Mouse (Mus musculus) midbrain, embryonic 12.5 days (tissue): ENCODE results near the gene Kank1. TPM values are rescaled to one million over a fixed set of nuclear protein-coding genes. Genes with fewer than 3 reads are reported as not detected.

ENCODE experiments used
- ATAC-seq: fragments of 200-750 bp; cut with Nextera tagmentation; 2 replicates; pipeline ENCODE4 v1.8.0; 2017; ENCODE audit warnings: low read depth, moderate TSS enrichment, moderate library complexity; ENCODE audit not compliant: low FRiP score
- H3K27ac ChIP-seq: fragments of 300-500 bp; sonication (generic); replicated peaks from 2 replicates; pipeline ENCODE4 v1.5.1; 2016; ENCODE audit warnings: mild to moderate bottlenecking
- H3K27me3 ChIP-seq: fragments of 300-500 bp; sonication (generic); 2 replicates; pipeline ENCODE4 v1.6.1; 2016; ENCODE audit warnings: mild to moderate bottlenecking
- H3K36me3 ChIP-seq: fragments of 300-500 bp; sonication (generic); 2 replicates; pipeline ENCODE4 v1.6.1; 2016
- H3K4me1 ChIP-seq: fragments of 300-500 bp; sonication (generic); 2 replicates; pipeline ENCODE4 v1.6.1; 2016
- H3K4me2 ChIP-seq: fragments of 300-500 bp; sonication (generic); replicated peaks from 2 replicates; pipeline ENCODE4 v1.6.1; 2016; ENCODE audit warnings: mild to moderate bottlenecking, moderate library complexity
- H3K4me3 ChIP-seq: fragments of 300-500 bp; sonication (generic); 2 replicates; pipeline ENCODE4 v1.5.1; 2016; ENCODE audit warnings: mild to moderate bottlenecking
- H3K9ac ChIP-seq: fragments of 300-500 bp; sonication (generic); replicated peaks from 2 replicates; pipeline ENCODE4 v1.6.1; 2016; ENCODE audit warnings: mild to moderate bottlenecking, moderate library complexity
- H3K9me3 ChIP-seq: fragments of 300-500 bp; sonication (generic); 2 replicates; pipeline ENCODE4 v1.6.1; 2016; ENCODE audit warnings: mild to moderate bottlenecking
- WGBS: fragments of 180-500 bp; shearing (Covaris S2); methylation state at CpG from one replicate; pipeline ENCODE4 v1.1.7; 2016; 5-methylcytosine and 5-hydroxymethylcytosine counted together
- polyA plus RNA-seq: library from polyadenylated mRNA; unstranded; fragments of >200 nt; fragmentation: Nextera tagmentation; extraction: Ambion mirVana; gene quantifications from 2 replicates; pipeline ENCODE4 v1.2.1, GENCODE M21; 2016

The Kank1 gene
- polyA plus RNA-seq, 1 experiment from 2014 or later = 14.4 TPM

- no peak for ATAC-seq
- H3K4me3 ChIP-seq = no peak overlapping the region
- H3K36me3 ChIP-seq = no peaks in the 10 kb centered on the region
- no peaks in the 10 kb centered on the region for H3K9me3 ChIP-seq
- H3K4me1 ChIP-seq = no peaks in the 10 kb centered on the region; the same call in 1 of the 2 replicates
- H3K27me3 ChIP-seq = peaks cover 3% of the 10 kb centered on the region; the same call in 1 of the 2 replicates
- H3K27ac ChIP-seq = no peak overlapping the region
- no peak overlapping the region for H3K9ac ChIP-seq
- 79% methylated on average over 5 of the region's 5 CpGs for WGBS
- no peak overlapping the region for H3K4me2 ChIP-seq
These were observed 110.7 kb downstream of the Kank1 start for GRCm38 (mm10) chr19:25347515-25347914.

GRCm38 (mm10) chr19:25351257-25351955 is 114.6 kb downstream of the Kank1 start:
- Histone ChIP-seq H3K36me3 (no peaks in the 10 kb centered on the region), H3K9ac (no peak overlapping the region), H3K4me2 (no peak overlapping the region), H3K27ac (no peak overlapping the region; the same call in 1 of the 2 replicates), H3K4me3 (no peak overlapping the region), H3K4me1 (no peaks in the 10 kb centered on the region), H3K9me3 (no peaks in the 10 kb centered on the region), H3K27me3 (no peaks in the 10 kb centered on the region; the same call in 1 of the 2 replicates)
- 62% methylated on average over 15 of the region's 15 CpGs for WGBS
- ATAC-seq = no peak

- Histone ChIP-seq H3K36me3 (no peaks in the 10 kb centered on the region), H3K4me3 (no peak overlapping the region), H3K4me1 (peaks cover 29% of the 10 kb centered on the region), H3K9ac (no peak overlapping the region), H3K4me2 (no peak overlapping the region), H3K27me3 (peaks cover 7% of the 10 kb centered on the region), H3K27ac (no peak overlapping the region), H3K9me3 (no peaks in the 10 kb centered on the region)
- no peak for ATAC-seq
- 77% methylated on average over 11 of the region's 11 CpGs for WGBS
These were observed 120.3 kb downstream of the Kank1 start for GRCm38 (mm10) chr19:25357094-25357493.

- WGBS = 56% methylated on average over 8 of the region's 8 CpGs
These were observed 121.8 kb downstream of the Kank1 start for GRCm38 (mm10) chr19:25358486-25359120.

GRCm38 (mm10) chr19:25360571-25361029 is 123.8 kb downstream of the Kank1 start:
- Histone ChIP-seq H3K4me2 (no peak overlapping the region), H3K4me3 (no peak overlapping the region), H3K27me3 (peaks cover 7% of the 10 kb centered on the region), H3K4me1 (peaks cover 31% of the 10 kb centered on the region), H3K36me3 (no peaks in the 10 kb centered on the region), H3K9ac (no peak overlapping the region), H3K27ac (no peak overlapping the region), H3K9me3 (no peaks in the 10 kb centered on the region)
- WGBS = 46% methylated on average over 9 of the region's 9 CpGs
- ATAC-seq = 0 out of 2 replicates have a peak, but pooled peaks have one; percentile 4

More at GRCm38 (mm10) chr19:25358486-25359120, 121.8 kb downstream of the Kank1 start:
- Histone ChIP-seq H3K4me2 (no peak overlapping the region), H3K27me3 (peaks cover 7% of the 10 kb centered on the region), H3K4me1 (peaks cover 31% of the 10 kb centered on the region), H3K36me3 (no peaks in the 10 kb centered on the region), H3K9ac (no peak overlapping the region), H3K9me3 (no peaks in the 10 kb centered on the region), H3K27ac (no peak overlapping the region), H3K4me3 (no peak overlapping the region)
- no peak for ATAC-seq

GRCm38 (mm10) chr19:25361956-25362355 is 125.2 kb downstream of the Kank1 start:
- no peak for ATAC-seq
- H3K4me1 ChIP-seq = peaks cover 34% of the 10 kb centered on the region

GRCm38 (mm10) chr19:25365698-25366097 is 128.9 kb downstream of the Kank1 start:
- no peak for ATAC-seq
- no peak overlapping the region for H3K9ac ChIP-seq
- no peaks in the 10 kb centered on the region for H3K36me3 ChIP-seq
- no peaks in the 10 kb centered on the region for H3K27me3 ChIP-seq
- H3K4me1 ChIP-seq = peaks cover 14% of the 10 kb centered on the region
- no peak overlapping the region for H3K4me3 ChIP-seq
- WGBS = 69% methylated on average over 5 of the region's 5 CpGs
- no peaks in the 10 kb centered on the region for H3K9me3 ChIP-seq
- H3K4me2 ChIP-seq = no peak overlapping the region
- no peak overlapping the region for H3K27ac ChIP-seq

More at GRCm38 (mm10) chr19:25361956-25362355, 125.2 kb downstream of the Kank1 start:
- no peak overlapping the region for H3K4me3 ChIP-seq
- H3K27ac ChIP-seq = no peak overlapping the region
- no peak overlapping the region for H3K9ac ChIP-seq
- no peaks in the 10 kb centered on the region for H3K36me3 ChIP-seq
- no peaks in the 10 kb centered on the region for H3K9me3 ChIP-seq
- WGBS = 75% methylated on average over 7 of the region's 7 CpGs
- no peak overlapping the region for H3K4me2 ChIP-seq
- peaks cover 2% of the 10 kb centered on the region for H3K27me3 ChIP-seq

- 60% methylated on average over 12 of the region's 12 CpGs for WGBS
- Histone ChIP-seq H3K27ac (no peak overlapping the region), H3K36me3 (no peaks in the 10 kb centered on the region), H3K4me3 (no peak overlapping the region), H3K9ac (no peak overlapping the region), H3K4me1 (peaks cover 8% of the 10 kb centered on the region; the same call in 1 of the 2 replicates), H3K27me3 (no peaks in the 10 kb centered on the region), H3K4me2 (no peak overlapping the region), H3K9me3 (no peaks in the 10 kb centered on the region)
- no peak for ATAC-seq
These were observed 129.8 kb downstream of the Kank1 start for GRCm38 (mm10) chr19:25366620-25367019.

- Histone ChIP-seq H3K4me2 (no peak overlapping the region), H3K9ac (no peak overlapping the region), H3K4me3 (no peak overlapping the region), H3K27me3 (no peaks in the 10 kb centered on the region), H3K4me1 (peaks cover 17% of the 10 kb centered on the region), H3K9me3 (no peaks in the 10 kb centered on the region), H3K36me3 (no peaks in the 10 kb centered on the region), H3K27ac (no peak overlapping the region)
- ATAC-seq = no peak
- 92% methylated on average over 9 of the region's 9 CpGs for WGBS
These were observed 133.7 kb downstream of the Kank1 start for GRCm38 (mm10) chr19:25370428-25370827.

GRCm38 (mm10) chr19:25372794-25373193 is 136.0 kb downstream of the Kank1 start:
- no peaks in the 10 kb centered on the region for H3K27me3 ChIP-seq

GRCm38 (mm10) chr19:25373594-25373993 is 136.8 kb downstream of the Kank1 start:
- 72% methylated on average over 3 of the region's 3 CpGs for WGBS
- H3K9ac ChIP-seq = no peak overlapping the region
- ATAC-seq = no peak
- H3K36me3 ChIP-seq = no peaks in the 10 kb centered on the region
- H3K4me3 ChIP-seq = no peak overlapping the region
- H3K4me1 ChIP-seq = peaks cover 17% of the 10 kb centered on the region
- H3K4me2 ChIP-seq = no peak overlapping the region
- no peak overlapping the region for H3K27ac ChIP-seq
- H3K27me3 ChIP-seq = no peaks in the 10 kb centered on the region
- no peaks in the 10 kb centered on the region for H3K9me3 ChIP-seq

More at GRCm38 (mm10) chr19:25372794-25373193, 136.0 kb downstream of the Kank1 start:
- Histone ChIP-seq H3K9ac (no peak overlapping the region), H3K4me2 (no peak overlapping the region), H3K9me3 (no peaks in the 10 kb centered on the region), H3K4me1 (peaks cover 17% of the 10 kb centered on the region), H3K36me3 (no peaks in the 10 kb centered on the region), H3K4me3 (no peak overlapping the region), H3K27ac (no peak overlapping the region)
- WGBS = 78% methylated on average over 7 of the region's 7 CpGs
- no peak for ATAC-seq

- no peak for ATAC-seq
- Histone ChIP-seq H3K27ac (no peak overlapping the region), H3K27me3 (no peaks in the 10 kb centered on the region), H3K4me3 (no peak overlapping the region), H3K36me3 (no peaks in the 10 kb centered on the region), H3K4me2 (no peak overlapping the region), H3K4me1 (peaks cover 17% of the 10 kb centered on the region), H3K9ac (no peak overlapping the region), H3K9me3 (0 out of 2 replicates have a peak, but pooled peaks cover 4% of the 10 kb centered on the region)
- WGBS = 74% methylated on average over 9 of the region's 9 CpGs
These were observed 137.4 kb downstream of the Kank1 start for GRCm38 (mm10) chr19:25374191-25374590.
